Mouse (Mus musculus): ENCODE measurements around the gene Gm19684.
"Not testable (repeated sequence)": the region's sequence is repeated elsewhere in the genome, so short reads cannot be mapped to it uniquely, and the experiment has no call there.

- TF ChIP-seq GATA1 (IDR thresholded peaks at IDR 0.05; ENCODE audit: borderline replicate concordance, low read length); FLI1 (IDR thresholded peaks at IDR 0.05; ENCODE audit: low read length): not testable (repeated sequence)
Measured at GRCm38 (mm10) chr17:36110641-36111509, 10.6 kb upstream of the Gm19684 start.

Data from megakaryocyte, embryonic 14.5 days (primary cell).